Mouse (Mus musculus): ENCODE results near the gene Efna4. TPM values are rescaled to one million over a fixed set of nuclear protein-coding genes. Genes with fewer than 3 reads are reported as not detected.
A peak's percentile ranks its signal among the peaks of the same experiment; 100 is the strongest.

The Efna4 gene
- polyA plus RNA-seq (2017; shearing (Covaris generic)): not detected

DNA sequence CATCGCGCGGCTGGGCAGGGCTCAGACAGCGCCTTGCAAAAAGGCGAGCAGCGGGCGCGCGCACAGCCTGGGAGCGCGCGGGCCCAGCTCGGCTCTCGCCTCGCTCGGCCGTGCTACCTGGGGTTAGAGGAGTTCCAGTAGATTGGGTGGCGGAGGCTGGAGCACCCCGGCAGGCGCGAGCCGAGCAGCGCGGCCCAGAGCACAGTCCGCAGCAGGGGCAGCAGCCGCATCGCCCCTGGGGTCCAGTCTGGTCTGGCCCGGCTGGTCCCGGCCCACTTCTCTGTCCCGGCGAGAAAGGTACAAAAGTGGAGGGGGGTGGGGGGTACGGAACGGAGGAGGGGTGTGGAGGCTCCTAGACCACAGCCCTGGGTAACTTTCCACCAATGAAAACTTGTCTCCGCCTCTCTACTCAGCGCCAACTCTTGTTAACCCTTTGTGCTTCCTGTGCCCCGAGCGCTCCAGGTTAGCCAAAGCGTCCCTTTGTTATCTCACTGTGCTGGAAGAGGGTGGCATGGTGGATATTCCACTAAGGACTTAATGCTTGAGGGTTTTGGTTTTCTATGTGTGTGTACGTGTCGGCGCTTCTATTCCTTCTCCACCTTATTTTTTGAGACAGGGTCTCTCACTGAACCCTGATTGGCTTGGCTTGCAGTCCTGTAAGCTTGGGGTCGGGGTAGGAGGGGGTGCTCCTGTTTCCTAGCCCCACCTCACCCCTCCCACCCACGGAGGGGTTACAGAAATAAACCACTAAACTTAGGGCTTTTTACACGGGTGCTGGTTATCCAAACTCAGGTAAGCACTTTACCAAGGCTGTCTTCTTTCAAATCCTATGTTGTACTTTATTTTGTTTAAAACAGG, at the start of gene Efna4:
TSS of gene Efna4 (minus strand) at position 308 of the 858 bp plus-strand sequence.
- peak; percentile 66 for ATAC-seq

DNA sequence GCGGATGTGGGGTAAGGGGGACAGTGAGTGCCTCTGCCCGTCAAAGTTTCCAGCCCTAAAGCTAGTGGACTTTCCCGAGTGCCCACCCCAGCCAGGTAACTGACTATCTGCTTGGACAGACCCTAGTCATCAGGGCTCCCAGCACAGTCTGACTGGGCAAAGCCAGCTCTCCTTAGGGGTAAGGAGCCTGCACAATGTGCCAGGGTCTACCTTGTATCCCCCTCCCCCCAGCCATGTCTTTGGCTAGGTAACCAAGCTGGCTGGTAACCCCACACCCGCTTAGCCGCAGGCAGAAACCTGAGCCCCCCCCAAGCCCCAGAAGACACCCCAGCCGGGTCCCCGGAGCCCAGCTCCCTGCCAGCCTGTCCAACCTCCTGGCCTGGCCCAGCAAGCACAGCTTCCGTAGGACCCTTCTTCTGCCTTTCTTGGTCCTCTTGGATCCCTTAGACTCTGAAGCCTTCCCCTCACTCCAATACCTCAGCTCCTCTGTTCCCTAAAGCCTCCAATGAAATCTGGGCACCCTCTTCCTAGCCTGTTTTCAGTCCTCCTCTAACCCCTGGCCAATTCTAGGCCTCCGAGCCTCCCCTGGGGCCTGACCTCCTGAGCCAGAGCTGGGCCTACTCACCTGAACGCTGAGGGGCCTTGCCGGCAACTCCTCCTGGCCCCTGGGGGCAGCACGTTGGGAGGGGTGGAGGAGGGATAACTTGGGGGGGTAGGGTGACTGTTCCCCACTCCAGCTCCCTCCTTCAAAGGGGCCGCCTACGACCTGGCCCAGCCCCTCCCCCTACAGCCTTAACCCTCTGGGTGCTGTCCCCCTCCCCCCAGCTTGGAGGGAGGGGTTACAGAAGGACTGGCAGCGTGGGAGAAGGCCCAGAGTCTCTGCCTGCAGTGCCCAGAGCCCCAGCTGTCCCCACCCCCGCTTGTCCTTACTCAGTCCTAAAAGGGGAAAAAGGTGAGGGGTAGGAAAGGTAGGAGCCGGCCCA, 48.9 kb upstream of the Efna4 start:
- ATAC-seq: peak; percentile 7

DNA sequence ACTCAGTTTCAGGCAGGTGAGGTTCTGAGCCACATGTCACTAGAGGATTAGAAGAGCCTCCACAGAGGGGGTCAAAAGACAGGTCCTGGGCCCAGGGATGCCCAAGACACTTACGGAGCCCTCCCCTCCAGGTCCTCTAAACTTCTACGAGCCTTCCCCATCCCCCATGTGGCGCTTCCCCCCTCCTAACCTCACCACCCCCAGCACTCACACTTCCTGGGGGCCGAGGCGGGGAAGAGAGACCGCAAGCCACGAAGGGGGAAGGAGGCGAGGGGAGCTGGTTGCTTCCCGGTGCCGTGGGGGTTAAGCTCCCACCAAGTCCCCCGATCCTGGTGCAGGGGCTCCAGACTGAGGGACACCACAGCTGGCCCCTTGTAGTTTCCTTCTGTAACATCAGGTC, 47.6 kb upstream of the Efna4 start:
- ATAC-seq: no peak

DNA sequence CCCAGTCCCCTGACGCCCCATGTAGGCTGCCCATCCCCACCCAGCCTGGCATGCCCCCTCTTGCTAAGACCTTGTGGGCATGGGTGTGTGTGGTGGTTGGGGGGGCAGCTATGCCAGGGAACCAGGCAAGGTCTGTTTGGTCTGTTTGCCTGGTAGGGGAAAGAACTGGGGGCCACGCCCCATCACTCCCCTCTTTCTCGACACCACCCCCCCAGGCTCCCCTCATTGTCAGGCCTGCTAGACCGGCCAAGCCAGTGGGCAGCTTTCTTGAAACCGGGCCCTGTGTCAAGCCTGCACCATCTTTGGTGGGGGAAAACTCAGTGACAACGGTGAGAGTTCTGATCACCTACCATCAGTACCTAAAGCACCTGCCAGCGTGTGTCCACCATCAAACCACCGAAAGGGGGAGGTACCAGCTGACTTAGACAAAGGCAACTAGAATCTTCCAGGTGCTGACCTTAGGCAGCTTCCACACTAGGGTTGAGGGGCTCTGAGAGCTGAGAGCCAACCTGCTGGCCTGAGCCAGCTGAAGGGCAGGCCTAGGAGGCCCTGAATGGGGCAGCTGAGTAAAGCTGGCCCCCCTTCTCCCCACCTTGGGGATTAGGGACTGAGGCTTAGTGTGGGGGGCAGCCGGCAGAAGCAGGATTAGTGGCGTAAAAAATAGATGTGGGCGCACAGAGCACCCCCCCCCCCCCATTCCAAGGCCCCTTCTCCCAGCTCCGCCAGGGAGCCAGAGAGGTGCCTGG, 46.7 kb upstream of the Efna4 start:
- no peak for ATAC-seq

DNA sequence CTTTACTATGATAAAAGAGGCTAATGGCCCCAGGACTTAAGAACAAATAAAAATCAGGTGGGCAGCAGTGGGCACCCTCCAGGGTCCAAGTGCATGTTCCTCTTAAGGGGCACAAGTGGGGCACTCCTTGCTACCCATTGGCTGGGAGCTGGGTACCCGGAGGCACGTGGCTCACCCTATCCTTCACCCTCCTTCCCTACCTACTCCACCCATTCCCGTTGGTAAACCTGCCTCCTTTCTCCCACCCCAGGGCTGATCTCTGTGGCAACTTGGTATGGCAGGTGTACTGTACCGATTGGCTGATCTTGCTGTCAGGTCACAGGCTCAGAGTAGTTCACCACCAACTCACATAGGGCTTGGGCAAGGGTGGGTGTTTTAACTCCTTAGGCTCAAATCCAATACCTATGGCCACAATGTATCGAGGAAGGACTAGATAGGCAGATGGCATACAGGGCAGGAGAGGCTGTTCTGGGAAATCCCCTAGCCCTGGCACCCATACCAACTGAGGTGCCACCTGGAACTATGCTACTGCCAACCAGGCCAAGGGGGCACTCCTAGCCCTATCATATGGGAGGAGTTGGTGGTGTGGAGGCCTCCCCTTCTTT, 45.9 kb upstream of the Efna4 start:
- ATAC-seq: no peak

DNA sequence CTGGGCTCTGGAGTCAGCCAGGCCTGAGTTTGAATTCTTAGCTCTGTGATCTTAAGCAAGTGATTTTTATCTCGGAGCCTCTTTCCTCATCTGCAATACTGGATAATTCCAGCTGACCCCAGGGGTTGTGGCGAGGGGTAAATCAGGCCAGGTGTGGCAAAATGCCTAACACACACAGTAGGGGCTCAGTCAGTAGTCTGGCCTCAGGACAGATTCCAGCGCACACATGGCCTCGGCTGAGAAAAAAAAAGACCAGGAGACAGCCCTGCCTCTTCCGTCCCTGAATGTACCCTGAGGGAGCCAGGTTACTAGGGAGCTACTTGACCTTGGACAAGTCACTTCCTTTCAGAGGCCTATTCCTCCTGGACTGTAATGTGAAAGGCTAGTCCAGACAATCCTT, 45.1 kb upstream of the Efna4 start:
- no peak for ATAC-seq

DNA sequence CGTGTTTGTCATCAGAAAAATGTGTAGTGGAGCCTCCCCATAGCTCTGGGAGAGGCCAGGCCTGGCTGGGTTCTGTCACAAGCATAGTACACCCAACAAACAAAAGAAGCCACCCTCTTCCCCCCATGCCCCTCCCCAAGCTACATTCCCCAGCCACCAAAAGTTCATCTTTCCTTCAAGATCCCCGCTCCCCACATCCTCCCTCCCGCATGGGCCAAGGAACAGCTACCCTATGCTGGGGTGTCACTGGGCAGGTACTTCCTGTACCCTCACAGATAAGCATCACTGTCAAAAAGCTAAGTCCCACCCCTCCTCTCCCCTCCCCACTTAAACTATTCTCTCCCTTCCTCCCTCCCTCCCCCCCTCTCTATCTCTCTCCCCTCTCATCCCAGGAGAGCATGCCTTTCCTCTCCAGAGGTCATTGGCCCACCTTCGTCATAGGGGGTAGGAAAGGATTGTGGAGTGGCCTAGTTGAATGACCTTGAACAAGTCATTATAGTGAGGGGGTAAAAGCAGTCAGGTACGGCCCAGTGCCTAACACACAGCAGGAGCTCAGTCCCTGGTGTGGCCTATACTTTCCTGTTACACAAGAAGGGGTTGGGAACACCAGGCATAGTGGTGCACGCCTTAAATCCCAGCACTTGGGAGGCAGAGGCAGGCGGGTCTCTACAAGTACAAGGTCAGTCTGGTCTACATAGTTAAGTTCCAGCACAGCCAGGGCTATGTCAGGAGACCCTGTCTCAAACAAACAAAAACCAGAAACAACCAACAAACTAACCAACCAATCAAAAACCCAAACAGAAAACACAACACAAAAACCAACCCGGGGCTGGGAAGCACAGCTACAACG, 44.4 kb upstream of the Efna4 start:
- ATAC-seq: peak; percentile 57

DNA sequence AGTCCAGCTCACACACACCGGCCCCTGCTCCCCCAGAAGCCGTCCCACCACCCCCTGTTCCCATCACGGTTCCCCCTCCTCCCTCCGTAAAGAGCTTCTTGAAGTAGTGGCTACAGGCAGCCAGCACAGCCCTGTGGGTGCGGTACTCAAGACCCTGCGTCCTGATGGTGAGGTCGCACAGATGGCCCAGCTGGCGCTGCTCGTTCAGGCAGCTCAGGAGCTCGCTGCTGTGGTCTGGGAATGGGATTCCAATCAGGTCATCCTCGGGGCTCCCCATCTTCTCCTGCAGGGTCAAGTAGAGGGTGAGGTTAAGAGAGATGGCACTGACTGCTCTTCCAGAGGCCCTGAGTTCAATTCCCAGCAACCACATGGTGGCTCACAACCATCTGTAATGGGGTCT, 43.4 kb upstream of the Efna4 start:
- ATAC-seq: no peak

DNA sequence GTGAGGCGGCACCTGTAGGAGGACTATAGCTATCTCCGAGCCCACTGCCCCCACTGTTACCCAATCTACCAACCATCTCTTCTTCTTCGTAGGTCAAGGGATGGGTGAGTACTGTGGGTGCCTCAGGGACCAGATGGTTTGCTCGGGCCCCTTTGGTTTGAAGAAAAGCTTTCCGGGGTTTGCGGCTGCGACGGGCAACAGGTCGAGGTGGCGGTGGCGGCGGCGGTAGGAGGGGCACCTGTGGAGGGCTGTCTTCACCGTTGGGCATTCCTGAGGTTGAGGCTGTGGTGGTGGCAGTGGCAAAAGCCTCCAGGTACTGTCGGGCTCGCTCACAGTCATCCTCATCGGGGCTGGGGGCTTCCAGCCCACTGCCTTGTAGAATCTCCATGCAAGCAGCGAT, 42.9 kb upstream of the Efna4 start:
- ATAC-seq: no peak

DNA sequence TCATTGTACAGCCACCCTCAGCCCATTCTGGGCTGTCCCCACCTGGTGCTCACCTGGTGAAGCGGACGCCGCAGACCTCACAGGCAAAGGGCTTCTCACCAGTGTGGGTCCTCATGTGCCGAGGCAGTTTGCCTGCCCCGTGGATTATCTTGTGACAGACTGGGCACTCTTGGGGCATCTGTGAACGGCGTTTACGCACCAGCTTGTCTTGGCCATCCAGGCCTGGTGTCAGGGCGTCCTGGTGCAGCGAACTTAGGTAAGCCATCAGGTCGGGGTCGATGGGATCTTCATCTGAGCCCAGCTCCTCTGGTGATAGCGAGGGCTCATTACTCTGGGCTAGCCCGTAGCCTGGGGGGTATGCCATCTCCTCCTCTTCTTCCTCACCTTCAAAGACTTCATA, 42.5 kb upstream of the Efna4 start:
- no peak for ATAC-seq

DNA sequence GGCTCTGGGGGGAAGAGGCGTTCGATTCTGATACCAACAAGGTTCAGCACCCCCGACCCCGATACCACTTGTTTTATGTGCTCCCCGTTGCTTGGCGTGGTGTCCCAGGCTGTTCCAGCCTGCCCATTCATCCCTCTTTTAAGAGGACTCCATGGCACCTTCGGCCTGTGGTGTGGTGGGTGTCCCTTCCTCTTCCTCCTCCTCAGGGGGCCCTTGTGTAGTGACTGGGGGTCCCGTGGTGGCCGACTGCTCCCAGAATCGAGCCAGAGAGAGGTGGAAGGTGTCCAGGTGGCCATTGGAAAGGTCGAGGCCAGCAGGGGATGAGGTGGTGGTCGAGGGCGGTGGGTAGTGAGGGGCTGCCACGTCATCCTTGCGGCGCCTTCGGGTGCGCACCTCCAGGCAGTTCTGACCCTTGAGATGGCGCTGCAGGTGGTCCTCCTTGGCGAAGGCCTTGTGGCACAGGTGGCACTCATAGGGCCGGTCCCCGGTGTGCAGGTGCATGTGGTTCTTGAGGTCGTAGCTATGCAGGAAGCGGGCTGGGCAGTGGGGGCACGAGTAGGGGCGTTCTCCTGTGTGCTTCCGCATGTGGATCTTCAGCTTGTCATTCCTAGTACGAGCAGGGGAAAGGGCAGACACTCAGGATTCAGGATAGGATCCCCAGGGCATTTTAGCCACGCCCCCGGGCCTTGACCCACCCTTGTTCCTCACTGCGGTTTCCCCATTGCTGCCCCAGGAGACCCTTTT, 41.7 kb upstream of the Efna4 start:
- ATAC-seq: no peak

DNA sequence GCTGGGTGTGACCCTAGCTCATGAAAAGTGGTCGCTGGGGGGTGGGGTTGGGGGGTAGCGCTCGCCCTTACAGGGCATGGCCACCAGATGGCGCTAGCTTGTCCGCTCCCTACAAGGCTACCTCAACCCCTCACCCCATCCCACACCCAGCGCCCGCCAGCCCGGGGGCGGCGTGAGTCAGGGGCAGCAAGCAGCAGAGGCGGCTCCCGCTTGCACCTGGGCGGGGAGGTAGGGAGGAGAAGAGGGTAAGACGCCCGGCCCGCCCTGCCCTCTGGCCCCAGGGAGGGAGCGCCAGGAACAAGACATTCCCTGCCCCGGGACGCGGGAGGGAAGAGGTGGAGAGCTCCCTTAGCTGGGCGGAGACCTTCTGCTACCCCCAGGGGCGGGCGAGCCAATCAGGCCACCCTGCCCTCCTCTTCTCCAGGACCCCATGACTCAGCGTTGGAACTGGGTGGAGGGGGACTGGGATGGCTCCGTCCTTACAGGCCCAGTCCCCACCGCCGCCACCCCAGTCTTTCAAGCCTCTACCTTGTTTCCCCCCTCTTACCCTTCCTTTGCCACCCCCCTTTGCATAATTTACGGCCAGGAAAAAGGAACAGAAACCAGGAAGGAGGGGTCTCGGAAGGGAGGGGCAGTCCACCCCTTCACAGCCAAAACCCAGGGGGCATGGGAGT, 40.7 kb upstream of the Efna4 start:
- ATAC-seq: peak; percentile 43

DNA sequence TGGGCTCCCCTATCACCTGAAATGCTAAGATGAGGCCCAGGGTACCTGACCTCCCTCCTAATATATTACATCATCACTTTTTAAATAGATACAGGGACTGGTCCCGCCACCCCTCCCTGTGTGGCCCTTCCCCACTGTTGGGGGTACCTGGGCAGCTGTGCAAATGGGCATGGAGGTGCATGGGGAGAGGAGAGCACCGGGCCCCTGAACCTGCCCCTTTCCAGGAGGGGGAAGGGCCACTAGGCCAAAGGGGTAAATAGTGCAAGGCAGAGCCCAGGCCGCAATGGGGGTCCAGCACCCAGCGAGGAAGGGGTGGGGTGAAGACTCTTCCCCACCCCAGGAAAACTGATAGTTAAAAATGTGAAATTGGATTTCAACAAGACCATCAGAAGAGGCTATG, 40.0 kb upstream of the Efna4 start:
- ATAC-seq: no peak

DNA sequence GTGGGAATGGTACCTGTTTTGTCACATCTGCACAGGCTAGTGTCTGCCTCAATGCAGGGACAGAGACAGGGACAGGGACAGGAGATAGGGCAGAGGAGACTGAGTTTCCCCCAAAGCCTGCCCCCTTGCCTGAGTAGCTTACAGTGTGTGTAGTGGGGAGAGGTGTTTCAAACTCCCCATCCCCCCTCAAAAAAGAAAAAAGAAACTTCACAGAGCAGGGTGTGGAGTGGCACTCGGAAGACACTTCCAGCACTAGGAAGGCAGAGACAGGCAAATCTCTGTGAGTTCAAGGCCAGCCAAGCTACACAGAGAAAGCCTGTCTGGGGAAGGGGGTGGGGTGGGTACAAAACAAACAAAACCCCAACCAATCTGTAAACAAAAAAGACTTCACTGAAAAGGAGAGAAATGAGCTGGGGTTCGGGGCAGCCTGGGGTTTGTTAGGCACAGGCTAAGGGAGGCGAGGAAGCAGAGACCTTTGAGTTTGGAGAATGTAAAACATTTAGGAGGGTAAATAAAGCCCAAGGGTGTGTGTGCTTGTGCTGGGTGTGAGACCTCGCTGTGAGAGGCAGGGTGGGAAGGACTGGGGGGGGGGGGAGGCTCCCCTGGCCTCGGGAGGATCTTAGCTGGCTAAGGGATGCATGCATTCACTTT, 35.9 kb upstream of the Efna4 start:
- no peak for ATAC-seq

DNA sequence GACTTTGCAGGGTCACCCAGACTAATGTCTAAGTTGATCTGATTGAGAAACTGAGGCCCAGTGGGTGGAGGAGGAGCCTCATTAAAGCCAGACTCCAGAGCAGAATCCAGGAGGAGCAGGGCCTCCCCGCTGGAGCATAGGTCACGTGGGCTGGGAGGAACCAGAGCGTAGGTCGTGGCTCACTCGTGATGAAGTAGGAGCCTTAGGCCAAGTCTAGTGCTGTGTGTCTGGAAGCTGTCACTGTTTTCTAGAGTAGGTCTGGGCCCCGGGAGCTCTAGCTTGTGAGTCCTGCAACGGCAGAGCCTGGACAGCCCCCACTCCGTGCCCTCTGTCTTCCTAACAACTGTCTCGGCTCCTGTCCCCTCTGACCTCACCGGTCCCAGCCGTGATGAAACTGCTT, 29.5 kb upstream of the Efna4 start:
- no peak for ATAC-seq

DNA sequence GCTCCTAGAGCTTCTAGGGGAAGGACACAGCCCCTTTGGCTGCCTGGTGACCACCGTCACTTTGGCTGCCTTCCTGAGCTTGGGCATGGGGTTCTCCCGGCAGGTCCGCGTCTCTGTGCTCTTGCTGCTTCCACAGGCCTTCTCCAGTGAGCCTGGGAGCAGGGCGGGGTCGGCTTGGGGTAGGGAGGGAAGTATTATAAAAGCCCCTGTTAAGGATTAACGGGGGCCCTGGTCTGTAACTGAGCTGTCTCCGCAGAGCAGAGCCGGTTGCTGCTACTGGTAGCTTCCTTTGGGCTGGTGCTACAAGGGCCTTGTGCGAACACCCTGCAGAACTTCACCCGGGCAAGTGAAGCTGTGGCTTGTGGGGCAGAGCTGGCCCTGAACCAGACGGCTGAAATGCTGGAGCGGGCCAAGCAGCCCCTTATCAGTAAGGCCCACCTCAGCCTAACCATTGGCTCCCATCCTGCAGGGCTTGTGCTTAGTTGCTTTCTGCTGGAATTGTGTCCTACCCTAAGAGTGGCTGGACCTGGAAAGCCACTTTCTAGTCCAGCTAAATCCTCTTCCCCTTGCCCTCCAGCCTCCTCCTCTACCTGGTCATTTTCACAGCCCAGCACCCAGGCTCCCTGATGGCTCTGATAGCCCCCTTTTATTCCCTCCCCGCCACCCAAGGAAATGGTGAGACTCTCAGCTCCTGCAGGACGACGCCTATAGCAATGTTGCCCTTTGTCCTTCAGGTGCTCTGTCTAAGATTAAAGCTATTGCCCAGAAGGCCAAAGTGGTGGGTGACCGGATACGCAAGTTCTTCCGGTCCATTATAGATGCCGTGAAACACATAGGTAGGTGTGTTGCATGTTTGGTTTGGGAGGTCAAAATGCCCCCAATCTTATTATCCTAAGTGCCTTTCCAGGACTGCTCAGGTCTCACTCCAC, 27.9 kb upstream of the Efna4 start:
- no peak for ATAC-seq

DNA sequence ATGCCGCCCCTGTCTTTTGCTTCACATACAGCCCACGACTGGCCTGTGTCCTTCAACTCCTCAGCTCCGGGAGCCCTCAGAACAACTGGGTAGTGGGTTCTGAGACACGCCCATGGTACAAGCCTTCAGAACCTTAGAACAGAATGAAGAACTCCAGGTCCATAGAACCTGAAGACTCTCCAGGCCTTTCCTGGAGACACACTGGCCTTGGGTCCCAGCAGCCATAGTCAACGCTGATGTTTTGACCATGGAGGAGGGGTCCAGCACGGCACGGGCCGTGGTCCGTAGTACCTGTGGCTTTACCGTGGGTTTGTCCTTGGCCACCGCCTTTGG, 27.3 kb upstream of the Efna4 start, which contains the start of gene Dcst1:
TSS of gene Dcst1 (minus strand) at position 101 of the 333 bp plus-strand sequence.
- ATAC-seq: no peak

DNA sequence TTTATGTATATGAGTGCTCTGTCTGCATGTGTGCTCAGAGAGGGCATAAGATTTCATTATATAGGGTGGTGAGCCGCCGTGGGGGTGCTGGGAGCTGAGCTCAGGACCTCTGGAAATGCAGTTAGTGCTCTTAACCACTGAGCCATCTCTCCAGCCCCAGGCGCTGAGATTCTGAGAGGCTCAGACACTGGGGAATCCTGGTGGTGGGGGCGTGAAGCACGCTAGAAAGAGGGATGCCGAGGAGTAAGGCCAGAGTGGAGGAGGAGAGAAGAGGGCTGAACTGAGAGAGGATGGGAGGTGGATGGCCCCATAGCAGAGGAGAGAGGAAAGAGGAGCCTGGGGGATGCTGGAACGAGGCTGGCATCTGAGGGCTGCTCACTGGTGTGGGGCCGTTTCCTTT, 26.8 kb upstream of the Efna4 start:
- no peak for ATAC-seq

All from CD4-positive, CD25-positive, alpha-beta regulatory T cell, adult 4 months (primary cell).